Mouse (Mus musculus): ENCODE results near the gene Fam169b. TPM values are rescaled to one million over a fixed set of nuclear protein-coding genes. Genes with fewer than 3 reads are reported as not detected.

Fam169b gene
- polyA plus RNA-seq, 1 experiment from 2014 or later, result 0.64 TPM

DNA sequence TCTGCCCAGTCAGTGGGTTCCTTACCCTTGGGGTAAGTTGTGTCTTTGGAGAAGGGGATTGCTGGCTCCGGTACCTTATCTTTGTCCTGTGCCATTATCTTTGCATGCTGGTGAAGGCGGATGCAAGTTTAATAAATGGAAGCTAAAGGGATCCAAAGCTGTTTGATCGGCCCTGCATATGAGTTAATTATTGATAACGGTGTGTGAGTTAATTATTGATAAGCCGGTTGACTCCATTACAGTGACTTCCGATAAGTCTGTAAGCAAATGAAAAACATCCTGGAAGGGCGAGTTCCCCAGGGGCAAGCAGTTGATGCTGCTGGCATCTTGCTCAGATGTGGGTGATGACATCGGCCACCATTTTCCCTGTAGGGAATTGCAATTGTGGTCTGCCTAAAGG is 33.1 kb downstream of the Fam169b start:
- no peak overlapping the region for H3K9ac ChIP-seq (ENCODE audit: low read depth, low read length)
- H3K4me2 ChIP-seq (ENCODE audit: low read length), result no peak overlapping the region
- no peak for TF ChIP-seq CTCF (IDR thresholded peaks at IDR 0.05; ENCODE audit: low read depth)
- H3K27me3 ChIP-seq (ENCODE audit: insufficient read depth, low read length), result no peaks in the 10 kb centered on the region
- H3K27ac ChIP-seq, result no peak overlapping the region
- no peaks in the 10 kb centered on the region for H3K9me3 ChIP-seq (replicated peaks; ENCODE audit: low read length)
- ATAC-seq (replicated peaks; ENCODE audit: low FRiP score, low read depth), result no peak
- H3K4me3 ChIP-seq (replicated peaks; ENCODE audit: low read depth, low read length), result no peak overlapping the region
- H3K36me3 ChIP-seq (ENCODE audit: insufficient read depth, low read length), result no peaks in the 10 kb centered on the region
- no peak for DNase-seq (ENCODE audit: low spot score)
- 75% methylated on average over 8 of the region's 8 CpGs for WGBS
- no peaks in the 10 kb centered on the region for H3K4me1 ChIP-seq (replicated peaks; ENCODE audit: insufficient read depth, low read length)

DNA sequence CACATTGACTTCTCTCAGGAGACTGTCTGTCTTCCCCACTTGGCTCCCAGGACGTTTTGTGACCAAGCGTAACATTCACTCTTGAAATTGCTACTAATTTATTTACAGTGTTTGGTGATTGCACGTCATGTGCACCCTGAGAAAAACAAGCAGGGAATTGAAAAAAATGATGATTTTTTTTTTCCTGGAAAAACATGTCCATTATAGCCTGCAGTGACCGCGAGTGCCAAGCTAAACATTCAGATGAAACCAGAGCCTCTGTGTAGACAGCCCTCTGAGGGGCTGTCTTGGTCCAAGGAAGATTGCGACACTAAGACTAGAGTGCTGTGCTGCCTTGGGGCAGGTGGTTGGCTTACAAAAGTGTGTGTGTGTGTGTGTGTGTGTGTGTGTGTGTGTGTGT is 37.8 kb downstream of the Fam169b start:
- Histone ChIP-seq H3K36me3 (ENCODE audit: insufficient read depth, low read length) (no peaks in the 10 kb centered on the region), H3K27me3 (ENCODE audit: insufficient read depth, low read length) (no peaks in the 10 kb centered on the region), H3K27ac (no peak overlapping the region), H3K9me3 (replicated peaks; ENCODE audit: low read length) (no peaks in the 10 kb centered on the region), H3K4me1 (replicated peaks; ENCODE audit: insufficient read depth, low read length) (no peaks in the 10 kb centered on the region), H3K4me2 (ENCODE audit: low read length) (no peak overlapping the region), H3K9ac (ENCODE audit: low read depth, low read length) (no peak overlapping the region), H3K4me3 (replicated peaks; ENCODE audit: low read depth, low read length) (no peak overlapping the region)
- ATAC-seq (replicated peaks; ENCODE audit: low FRiP score, low read depth), result no peak
- WGBS, result 32% methylated on average over 6 of the region's 6 CpGs
- DNase-seq (ENCODE audit: low spot score), result peak; percentile 82
- TF ChIP-seq CTCF (IDR thresholded peaks at IDR 0.05; ENCODE audit: low read depth), result no peak

DNA sequence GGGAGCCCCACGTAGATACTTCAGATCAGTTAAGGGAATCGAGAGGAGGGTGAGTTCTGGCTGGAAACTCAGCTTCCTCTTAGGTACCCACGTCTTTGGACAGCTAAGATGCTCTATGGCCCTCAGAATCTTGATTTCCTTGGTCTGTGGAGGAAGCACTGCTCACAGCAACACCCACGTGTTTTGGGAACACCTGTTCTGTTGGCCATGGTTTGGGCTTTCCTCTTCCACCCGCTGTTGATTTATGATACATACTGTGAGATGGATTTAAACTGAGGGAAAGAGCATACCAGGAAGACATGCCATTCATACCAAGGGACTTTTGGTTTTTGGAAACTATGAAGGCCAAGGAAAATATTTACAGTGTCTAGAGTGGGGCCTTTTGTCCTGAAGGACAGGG is 38.8 kb downstream of the Fam169b start:
- H3K9me3 ChIP-seq (replicated peaks; ENCODE audit: low read length), result no peaks in the 10 kb centered on the region
- H3K9ac ChIP-seq (ENCODE audit: low read depth, low read length), result no peak overlapping the region
- no peak overlapping the region for H3K4me3 ChIP-seq (replicated peaks; ENCODE audit: low read depth, low read length)
- H3K4me1 ChIP-seq (replicated peaks; ENCODE audit: insufficient read depth, low read length), result no peaks in the 10 kb centered on the region
- TF ChIP-seq CTCF (IDR thresholded peaks at IDR 0.05; ENCODE audit: low read depth), result no peak
- 68% methylated on average over 5 of the region's 5 CpGs for WGBS
- ATAC-seq (replicated peaks; ENCODE audit: low FRiP score, low read depth) (no peak), DNase-seq (ENCODE audit: low spot score) (no peak)
- H3K4me2 ChIP-seq (ENCODE audit: low read length), result no peak overlapping the region
- no peaks in the 10 kb centered on the region for H3K27me3 ChIP-seq (ENCODE audit: insufficient read depth, low read length)
- H3K36me3 ChIP-seq (ENCODE audit: insufficient read depth, low read length), result no peaks in the 10 kb centered on the region
- H3K27ac ChIP-seq, result no peak overlapping the region

DNA sequence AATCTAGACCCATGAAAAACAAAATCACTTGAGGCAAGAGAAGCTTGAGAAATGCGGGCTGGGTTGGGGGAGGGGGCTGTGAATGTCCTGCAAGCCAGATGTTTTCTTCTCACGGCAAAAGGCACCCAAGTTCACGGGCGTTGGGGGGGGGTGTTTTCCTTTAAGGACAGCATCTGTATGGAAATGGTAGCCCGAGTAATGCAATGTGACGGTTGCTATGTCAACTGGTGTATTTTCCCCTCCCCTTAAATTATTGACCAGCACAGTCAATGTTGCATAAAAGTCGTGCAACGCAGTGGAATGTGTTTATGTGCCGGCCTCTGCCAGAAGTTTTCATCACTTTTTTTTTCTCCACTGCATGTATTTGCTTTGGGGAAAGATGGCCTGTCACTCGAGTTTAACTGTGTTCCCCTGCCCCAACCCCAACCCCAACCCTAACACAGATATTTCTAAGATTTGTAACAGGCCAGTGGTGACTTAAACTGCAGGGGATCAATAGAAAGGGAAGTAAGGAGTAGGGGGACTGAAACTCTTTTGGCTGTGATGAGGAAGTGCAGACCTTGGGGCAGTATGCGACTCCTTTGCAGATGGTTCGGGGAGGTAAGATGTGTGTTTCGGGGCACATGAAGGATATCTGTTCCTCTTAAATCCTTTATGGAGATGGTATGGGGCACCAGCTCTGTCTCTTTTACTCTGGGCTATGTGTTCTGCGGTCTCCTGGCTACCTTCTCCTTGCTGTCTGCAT is 39.6 kb downstream of the Fam169b start:
- no peaks in the 10 kb centered on the region for H3K9me3 ChIP-seq (replicated peaks; ENCODE audit: low read length)
- no peak for ATAC-seq (replicated peaks; ENCODE audit: low FRiP score, low read depth)
- WGBS, result 64% methylated on average over 14 of the region's 14 CpGs
- no peaks in the 10 kb centered on the region for H3K36me3 ChIP-seq (ENCODE audit: insufficient read depth, low read length)
- no peak overlapping the region for H3K4me3 ChIP-seq (replicated peaks; ENCODE audit: low read depth, low read length)
- H3K9ac ChIP-seq (ENCODE audit: low read depth, low read length), result no peak overlapping the region
- no peaks in the 10 kb centered on the region for H3K27me3 ChIP-seq (ENCODE audit: insufficient read depth, low read length)
- peak; percentile 49 for DNase-seq (ENCODE audit: low spot score)
- no peak for TF ChIP-seq CTCF (IDR thresholded peaks at IDR 0.05; ENCODE audit: low read depth)
- no peaks in the 10 kb centered on the region for H3K4me1 ChIP-seq (replicated peaks; ENCODE audit: insufficient read depth, low read length)
- no peak overlapping the region for H3K27ac ChIP-seq
- H3K4me2 ChIP-seq (ENCODE audit: low read length), result no peak overlapping the region

DNA sequence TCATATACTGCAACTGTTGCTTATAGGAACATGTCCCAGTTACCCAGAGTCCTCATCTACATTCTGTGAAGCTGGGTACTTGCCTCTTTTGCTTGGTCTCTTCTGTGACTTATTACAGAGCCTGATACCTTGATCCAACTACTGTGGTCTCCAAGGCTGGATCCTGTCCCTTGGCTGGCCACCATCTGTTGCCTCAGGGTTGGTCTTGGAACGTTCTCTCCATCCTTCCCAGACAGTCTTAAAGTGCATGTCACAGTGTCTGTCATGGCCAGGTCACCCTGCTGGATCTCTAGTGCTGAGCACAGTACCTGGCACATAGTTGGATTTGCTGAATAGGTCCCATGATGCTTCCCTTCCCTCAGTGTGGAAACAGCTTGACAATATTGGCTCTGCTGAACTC is 40.6 kb downstream of the Fam169b start:
- Histone ChIP-seq H3K27ac (no peak overlapping the region), H3K4me1 (replicated peaks; ENCODE audit: insufficient read depth, low read length) (no peaks in the 10 kb centered on the region), H3K4me3 (replicated peaks; ENCODE audit: low read depth, low read length) (no peak overlapping the region), H3K27me3 (ENCODE audit: insufficient read depth, low read length) (no peaks in the 10 kb centered on the region), H3K9me3 (replicated peaks; ENCODE audit: low read length) (no peaks in the 10 kb centered on the region), H3K9ac (ENCODE audit: low read depth, low read length) (no peak overlapping the region), H3K36me3 (ENCODE audit: insufficient read depth, low read length) (no peaks in the 10 kb centered on the region), H3K4me2 (ENCODE audit: low read length) (no peak overlapping the region)
- no peak for TF ChIP-seq CTCF (IDR thresholded peaks at IDR 0.05; ENCODE audit: low read depth)
- DNase-seq (ENCODE audit: low spot score) (no peak), ATAC-seq (replicated peaks; ENCODE audit: low FRiP score, low read depth) (no peak)
- 69% methylated on average over 1 of the region's 1 CpGs for WGBS

DNA sequence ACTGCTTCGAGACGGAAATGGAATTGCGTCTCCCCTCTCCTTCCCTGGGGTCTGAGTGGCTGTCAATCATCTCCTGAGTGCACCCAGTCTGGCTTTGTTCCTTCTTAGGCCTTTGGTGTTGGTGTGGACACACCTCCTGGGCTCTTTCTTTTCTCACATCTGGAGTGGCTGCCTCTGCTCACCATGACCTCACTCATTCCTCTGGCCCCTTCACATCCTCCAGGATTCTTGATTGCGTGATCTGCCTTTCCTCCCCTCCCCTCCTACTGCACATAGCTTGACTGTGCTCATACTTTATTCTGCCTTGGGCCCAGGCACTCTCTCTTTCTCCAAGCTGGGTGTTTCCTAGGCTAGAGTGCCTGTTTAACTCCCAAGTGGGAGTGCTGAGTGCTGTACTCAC is 41.4 kb downstream of the Fam169b start:
- no peaks in the 10 kb centered on the region for H3K9me3 ChIP-seq (replicated peaks; ENCODE audit: low read length)
- WGBS, result 86% methylated on average over 4 of the region's 4 CpGs
- no peak for TF ChIP-seq CTCF (IDR thresholded peaks at IDR 0.05; ENCODE audit: low read depth)

More for the DNA sequence above, 41.4 kb downstream of the Fam169b start:
- no peaks in the 10 kb centered on the region for H3K27me3 ChIP-seq (ENCODE audit: insufficient read depth, low read length)
- DNase-seq (ENCODE audit: low spot score) (no peak), ATAC-seq (replicated peaks; ENCODE audit: low FRiP score, low read depth) (no peak)
- no peaks in the 10 kb centered on the region for H3K4me1 ChIP-seq (replicated peaks; ENCODE audit: insufficient read depth, low read length)
- H3K4me3 ChIP-seq (replicated peaks; ENCODE audit: low read depth, low read length), result no peak overlapping the region
- no peak overlapping the region for H3K9ac ChIP-seq (ENCODE audit: low read depth, low read length)
- no peaks in the 10 kb centered on the region for H3K36me3 ChIP-seq (ENCODE audit: insufficient read depth, low read length)
- no peak overlapping the region for H3K27ac ChIP-seq
- H3K4me2 ChIP-seq (ENCODE audit: low read length), result no peak overlapping the region
